Mouse (Mus musculus) intestine, embryonic 14.5 days (tissue): ENCODE results near the gene Mapkapk2. TPM values are rescaled to one million over a fixed set of nuclear protein-coding genes. Genes with fewer than 3 reads are reported as not detected.

Experiments used
- ATAC-seq: fragments of 200-750 bp; cut with Nextera tagmentation; replicated peaks from 2 replicates; pipeline ENCODE4 v1.8.0; 2017; ENCODE audit warnings: low read depth, moderate number of reproducible peaks, moderate TSS enrichment, moderate library complexity; ENCODE audit not compliant: low FRiP score, low TSS enrichment
- DNase-seq: peaks from one replicate; pipeline ENCODE4 v3.0.0-alpha.2; 2018; ENCODE audit warnings: low spot score
- H3K27ac ChIP-seq: fragments of 300-500 bp; sonication (generic); 2 replicates; pipeline ENCODE4 v1.5.1; 2014; ENCODE audit warnings: low read depth, mild to moderate bottlenecking, control low read depth
- H3K27me3 ChIP-seq: fragments of 300-500 bp; sonication (generic); replicated peaks from 2 replicates; pipeline ENCODE4 v1.6.1; 2014; ENCODE audit warnings: low read length, control low read depth; ENCODE audit not compliant: control insufficient read depth, insufficient read depth
- H3K36me3 ChIP-seq: fragments of 300-500 bp; sonication (generic); 2 replicates; pipeline ENCODE4 v1.6.1; 2014; ENCODE audit warnings: low read length, control low read depth; ENCODE audit not compliant: control insufficient read depth, insufficient read depth
- H3K4me1 ChIP-seq: fragments of 300-500 bp; sonication (generic); replicated peaks from 2 replicates; pipeline ENCODE4 v1.6.1; 2014; ENCODE audit warnings: low read length, control low read depth, mixed read lengths; ENCODE audit not compliant: control insufficient read depth, insufficient read depth
- H3K4me2 ChIP-seq: fragments of 300-500 bp; sonication (generic); 2 replicates; pipeline ENCODE4 v1.6.1; 2014; ENCODE audit warnings: low read length
- H3K4me3 ChIP-seq: fragments of 300-500 bp; sonication (generic); 2 replicates; pipeline ENCODE4 v1.5.1; 2014; ENCODE audit warnings: low read depth, low read length, control low read depth, mixed read lengths
- H3K9ac ChIP-seq: fragments of 300-500 bp; sonication (generic); 2 replicates; pipeline ENCODE4 v1.6.1; 2014; ENCODE audit warnings: mild to moderate bottlenecking, low read length
- H3K9me3 ChIP-seq: fragments of 300-500 bp; sonication (generic); 2 replicates; pipeline ENCODE4 v1.6.1; 2016; ENCODE audit warnings: low read length, control low read depth; ENCODE audit not compliant: control insufficient read depth
- WGBS: fragments of 180-500 bp; shearing (Covaris S2); extraction: QIAGEN DNeasy Blood & Tissue Kit; methylation state at CpG from one replicate; pipeline ENCODE4 v1.1.7; 2014; 5-methylcytosine and 5-hydroxymethylcytosine counted together
- polyA plus RNA-seq: library from polyadenylated mRNA; unstranded; fragments of >200 nt; fragmentation: Nextera tagmentation; extraction: Ambion mirVana; gene quantifications from 2 replicates; pipeline ENCODE4 v1.2.1, GENCODE M21; 2014

The Mapkapk2 gene
- polyA plus RNA-seq, 1 experiment from 2014 or later, result 62.4 TPM

GRCm38 (mm10) chr1:131068011-131068727 is 29.5 kb downstream of the Mapkapk2 start:
- ATAC-seq (no peak), DNase-seq (no peak)
- Histone ChIP-seq H3K4me2 (no peak overlapping the region), H3K27me3 (no peaks in the 10 kb centered on the region), H3K4me1 (peaks cover 4% of the 10 kb centered on the region; the same call in 1 of the 2 replicates), H3K4me3 (no peak overlapping the region), H3K36me3 (no peaks in the 10 kb centered on the region), H3K9ac (no peak overlapping the region), H3K9me3 (no peaks in the 10 kb centered on the region), H3K27ac (no peak overlapping the region)
- 90% methylated on average over 10 of the region's 10 CpGs for WGBS

GRCm38 (mm10) chr1:131064202-131064601 is 33.4 kb downstream of the Mapkapk2 start:
- Histone ChIP-seq H3K4me3 (no peak overlapping the region), H3K27ac (no peak overlapping the region), H3K4me2 (no peak overlapping the region), H3K27me3 (no peaks in the 10 kb centered on the region), H3K4me1 (peaks cover 27% of the 10 kb centered on the region), H3K36me3 (no peaks in the 10 kb centered on the region), H3K9me3 (no peaks in the 10 kb centered on the region), H3K9ac (no peak overlapping the region)
- 49% methylated on average over 6 of the region's 6 CpGs for WGBS
- no peak for DNase-seq
- 0 out of 2 replicates have a peak, but pooled peaks have one; percentile 15 for ATAC-seq

- H3K27ac ChIP-seq, result no peak overlapping the region
- H3K9ac ChIP-seq, result no peak overlapping the region
- no peaks in the 10 kb centered on the region for H3K9me3 ChIP-seq
- WGBS, result 68% methylated on average over 6 of the region's 6 CpGs
- no peak for DNase-seq
- no peak overlapping the region for H3K4me2 ChIP-seq
- H3K36me3 ChIP-seq, result peaks cover 6% of the 10 kb centered on the region
- no peak for ATAC-seq
- peaks cover 36% of the 10 kb centered on the region for H3K4me1 ChIP-seq
- H3K27me3 ChIP-seq, result no peaks in the 10 kb centered on the region
- no peak overlapping the region for H3K4me3 ChIP-seq
These were observed 34.8 kb downstream of the Mapkapk2 start for GRCm38 (mm10) chr1:131062821-131063220.

- Histone ChIP-seq H3K9me3 (no peaks in the 10 kb centered on the region), H3K27ac (no peak overlapping the region; the same call in 1 of the 2 replicates), H3K4me2 (no peak overlapping the region), H3K27me3 (no peaks in the 10 kb centered on the region), H3K4me3 (no peak overlapping the region), H3K4me1 (peaks cover 36% of the 10 kb centered on the region), H3K9ac (no peak overlapping the region), H3K36me3 (peaks cover 16% of the 10 kb centered on the region)
- DNase-seq (no peak), ATAC-seq (no peak)
- WGBS, result 75% methylated on average over 7 of the region's 7 CpGs
These were observed 35.8 kb downstream of the Mapkapk2 start for GRCm38 (mm10) chr1:131061740-131062254.

- H3K27ac ChIP-seq, result no peak overlapping the region
- H3K4me2 ChIP-seq, result no peak overlapping the region
- no peaks in the 10 kb centered on the region for H3K9me3 ChIP-seq
- 62% methylated on average over 13 of the region's 13 CpGs for WGBS
- H3K4me1 ChIP-seq, result peaks cover 36% of the 10 kb centered on the region
- no peak overlapping the region for H3K4me3 ChIP-seq
- ATAC-seq, result peak; percentile 4; the same call in 1 of the 2 replicates
- H3K9ac ChIP-seq, result no peak overlapping the region
- H3K27me3 ChIP-seq, result no peaks in the 10 kb centered on the region
- peaks cover 28% of the 10 kb centered on the region for H3K36me3 ChIP-seq
- no peak for DNase-seq
These were observed 37.1 kb downstream of the Mapkapk2 start for GRCm38 (mm10) chr1:131060290-131061253.

GRCm38 (mm10) chr1:131059841-131060240 is 37.8 kb downstream of the Mapkapk2 start:
- H3K27ac ChIP-seq, result no peak overlapping the region
- 78% methylated on average over 5 of the region's 5 CpGs for WGBS
- no peak overlapping the region for H3K9ac ChIP-seq
- H3K4me2 ChIP-seq, result no peak overlapping the region
- H3K36me3 ChIP-seq, result peaks cover 36% of the 10 kb centered on the region
- ATAC-seq, result no peak
- peaks cover 36% of the 10 kb centered on the region for H3K4me1 ChIP-seq
- H3K27me3 ChIP-seq, result no peaks in the 10 kb centered on the region
- no peaks in the 10 kb centered on the region for H3K9me3 ChIP-seq
- DNase-seq, result no peak
- H3K4me3 ChIP-seq, result no peak overlapping the region

- no peaks in the 10 kb centered on the region for H3K27me3 ChIP-seq
- H3K4me3 ChIP-seq, result no peak overlapping the region
- ATAC-seq (no peak), DNase-seq (no peak)
- peaks cover 40% of the 10 kb centered on the region for H3K36me3 ChIP-seq
- no peak overlapping the region for H3K9ac ChIP-seq
- H3K4me2 ChIP-seq, result no peak overlapping the region
- no peaks in the 10 kb centered on the region for H3K9me3 ChIP-seq
- peaks cover 36% of the 10 kb centered on the region for H3K4me1 ChIP-seq
- 52% methylated on average over 1 of the region's 1 CpGs for WGBS
- H3K27ac ChIP-seq, result no peak overlapping the region
These were observed 38.2 kb downstream of the Mapkapk2 start for GRCm38 (mm10) chr1:131059411-131059810.

GRCm38 (mm10) chr1:131058431-131058830 is 39.2 kb downstream of the Mapkapk2 start:
- Histone ChIP-seq H3K4me3 (no peak overlapping the region), H3K27ac (no peak overlapping the region), H3K36me3 (peaks cover 47% of the 10 kb centered on the region), H3K9ac (no peak overlapping the region), H3K4me1 (peaks cover 35% of the 10 kb centered on the region), H3K9me3 (no peaks in the 10 kb centered on the region), H3K27me3 (no peaks in the 10 kb centered on the region), H3K4me2 (no peak overlapping the region)
- WGBS, result 58% methylated on average over 7 of the region's 7 CpGs
- ATAC-seq (no peak), DNase-seq (no peak)
